Mouse (Mus musculus): ENCODE results near the gene Chst15.

GRCm38 (mm10) chr7:132230961-132231360 is 86.1 kb downstream of the Chst15 start:
- TF ChIP-seq CTCF (IDR thresholded peaks at IDR 0.05; ENCODE audit: extremely low read depth, insufficient read length, insufficient replicate concordance, low read depth, low read length), result no peak
- TF ChIP-seq POLR2A (IDR thresholded peaks at IDR 0.05; ENCODE audit: low read depth, low read length), result no peak

Measured in small intestine, adult 2 months (tissue).